Mouse (Mus musculus) limb, embryonic 14.5 days (tissue): ENCODE measurements around the gene Ldb3. TPM values are rescaled to one million over a fixed set of nuclear protein-coding genes. Genes with fewer than 3 reads are reported as not detected.

Experiments used
- ATAC-seq: fragments of 200-750 bp; cut with Nextera tagmentation; 2 replicates; pipeline ENCODE4 v1.8.0; 2017; ENCODE audit warnings: low read depth, moderate number of reproducible peaks, moderate TSS enrichment; ENCODE audit not compliant: low FRiP score
- DNase-seq: peaks from one replicate; pipeline ENCODE4 v3.0.0-alpha.2; 2015; ENCODE audit warnings: low spot score
- H3K27ac ChIP-seq: fragments of 300-500 bp; sonication (generic); replicated peaks from 2 replicates; pipeline ENCODE4 v1.5.1; 2014; ENCODE audit warnings: low read depth, mild to moderate bottlenecking, low read length, moderate library complexity, mixed read lengths
- H3K27me3 ChIP-seq: fragments of 300-500 bp; sonication (generic); 2 replicates; pipeline ENCODE4 v1.6.1; 2014; ENCODE audit warnings: low read length, mixed read lengths; ENCODE audit not compliant: control insufficient read depth, insufficient read depth
- H3K36me3 ChIP-seq: fragments of 300-500 bp; sonication (generic); 2 replicates; pipeline ENCODE4 v1.6.1; 2014; ENCODE audit warnings: mild to moderate bottlenecking, low read length, moderate library complexity, mixed read lengths; ENCODE audit not compliant: control insufficient read depth, insufficient read depth
- H3K4me1 ChIP-seq: fragments of 300-500 bp; sonication (generic); 2 replicates; pipeline ENCODE4 v1.6.1; 2014; ENCODE audit warnings: antibody characterized with exemption, low read length, mixed read lengths; ENCODE audit not compliant: control insufficient read depth, insufficient read depth
- H3K4me2 ChIP-seq: fragments of 300-500 bp; sonication (generic); replicated peaks from 2 replicates; pipeline ENCODE4 v1.6.1; 2014; ENCODE audit warnings: low read depth, mild to moderate bottlenecking, low read length, moderate library complexity; ENCODE audit not compliant: severe bottlenecking
- H3K4me3 ChIP-seq: fragments of 300-500 bp; sonication (generic); replicated peaks from 2 replicates; pipeline ENCODE4 v1.5.1; 2014; ENCODE audit warnings: low read length
- H3K9ac ChIP-seq: fragments of 300-500 bp; sonication (generic); 2 replicates; pipeline ENCODE4 v1.6.1; 2014; ENCODE audit warnings: mild to moderate bottlenecking, low read depth, low read length, moderate library complexity; ENCODE audit not compliant: severe bottlenecking
- H3K9me3 ChIP-seq: fragments of 300-500 bp; sonication (generic); 2 replicates; pipeline ENCODE4 v1.6.1; 2016; ENCODE audit warnings: low read length; ENCODE audit not compliant: control insufficient read depth
- POLR2A ChIP-seq: fragments of 200-500 bp; IDR thresholded peaks from 2 replicates; pipeline ENCODE4 v1.8.0; 2012; ENCODE audit warnings: inconsistent platforms, mild to moderate bottlenecking, moderate library complexity, borderline replicate concordance; ENCODE audit not compliant: insufficient read depth, insufficient read length; ENCODE audit errors: extremely low read depth
- WGBS: fragments of 180-500 bp; shearing (Covaris S2); extraction: QIAGEN DNeasy Blood & Tissue Kit; methylation state at CpG from one replicate; pipeline ENCODE4 v1.1.7; 2014; 5-methylcytosine and 5-hydroxymethylcytosine counted together
- polyA plus RNA-seq, 2 experiments: library from polyadenylated mRNA; depleted of rRNA in 1 of 2; stranded (reverse) in 1 of 2; unstranded in 1 of 2; fragments of >200 nt; fragmentation: Nextera tagmentation in 1 of 2; extraction: Ambion mirVana in 1 of 2; gene quantifications; 2 replicates each; pipeline versions ENCODE4 v1.2.1 to v1.2.3; 2012 to 2014

The Ldb3 gene
- polyA plus RNA-seq, 2 experiments: 26.6 to 37.7 TPM

DNA sequence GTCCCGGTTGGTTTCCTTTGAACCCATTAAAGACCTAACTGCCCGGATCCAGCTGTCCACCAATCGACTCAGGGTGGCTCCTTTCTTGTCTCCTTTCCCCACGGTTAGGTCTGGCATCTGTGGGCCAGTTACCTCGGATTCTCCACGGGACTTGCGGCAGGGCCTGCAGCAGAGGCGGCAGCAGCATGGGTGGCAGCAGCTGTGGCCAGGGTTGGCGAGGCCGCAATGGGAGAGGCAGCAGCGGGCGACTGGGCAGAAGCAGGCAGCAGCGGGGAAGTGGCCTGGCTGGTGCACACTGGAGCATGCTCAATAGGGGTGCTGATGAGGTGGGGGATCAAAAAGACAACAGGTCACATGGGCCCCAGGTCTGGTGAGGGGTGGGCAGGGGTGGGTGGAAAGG, 33.3 kb downstream of the Ldb3 start:
- DNase-seq (no peak), ATAC-seq (no peak)
- H3K4me3 ChIP-seq: no peak overlapping the region
- no peaks in the 10 kb centered on the region for H3K27me3 ChIP-seq
- no peak for TF ChIP-seq POLR2A
- H3K4me2 ChIP-seq: no peak overlapping the region
- H3K4me1 ChIP-seq: peaks cover 3% of the 10 kb centered on the region; the same call in 1 of the 2 replicates
- no peaks in the 10 kb centered on the region for H3K9me3 ChIP-seq
- WGBS: 60% methylated on average over 13 of the region's 13 CpGs
- no peak overlapping the region for H3K9ac ChIP-seq
- H3K36me3 ChIP-seq: no peaks in the 10 kb centered on the region
- H3K27ac ChIP-seq: no peak overlapping the region

DNA sequence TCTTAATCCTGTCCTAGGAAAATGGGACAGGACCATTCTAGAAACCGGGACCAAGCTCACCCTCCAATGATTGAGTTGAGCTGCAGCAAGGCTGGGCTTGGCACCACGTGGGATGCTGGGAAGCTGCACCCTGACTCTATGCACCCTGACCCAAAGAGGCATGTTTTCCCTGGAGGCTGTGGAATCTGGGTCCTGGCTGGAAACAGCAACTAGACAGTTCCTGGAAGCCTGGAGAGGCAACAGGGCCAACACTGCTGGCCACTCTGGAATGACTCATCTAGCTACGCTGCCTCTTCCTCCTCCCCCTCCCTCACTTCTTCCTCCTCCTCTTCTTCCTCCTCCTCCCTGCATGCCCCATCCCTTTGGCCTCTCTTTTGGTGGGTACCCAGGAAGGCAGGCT, 34.4 kb downstream of the Ldb3 start:
- TF ChIP-seq POLR2A: no peak
- Histone ChIP-seq H3K9me3 (no peaks in the 10 kb centered on the region), H3K4me1 (peaks cover 3% of the 10 kb centered on the region; the same call in 1 of the 2 replicates), H3K4me3 (no peak overlapping the region), H3K27me3 (no peaks in the 10 kb centered on the region), H3K4me2 (no peak overlapping the region), H3K27ac (no peak overlapping the region), H3K9ac (no peak overlapping the region), H3K36me3 (no peaks in the 10 kb centered on the region)
- WGBS: 63% methylated on average over 3 of the region's 3 CpGs
- ATAC-seq (no peak), DNase-seq (no peak)

- no peak overlapping the region for H3K4me3 ChIP-seq
- H3K36me3 ChIP-seq: no peaks in the 10 kb centered on the region
- no peak overlapping the region for H3K27ac ChIP-seq
- TF ChIP-seq POLR2A: no peak
- no peaks in the 10 kb centered on the region for H3K27me3 ChIP-seq
- ATAC-seq (no peak), DNase-seq (no peak)
- no peaks in the 10 kb centered on the region for H3K9me3 ChIP-seq
- no peak overlapping the region for H3K4me2 ChIP-seq
- WGBS: 90% methylated on average over 6 of the region's 6 CpGs
- H3K9ac ChIP-seq: no peak overlapping the region
- H3K4me1 ChIP-seq: peaks cover 2% of the 10 kb centered on the region; the same call in 1 of the 2 replicates
Observed at GRCm38 (mm10) chr14:34553470-34553869, 35.0 kb downstream of the Ldb3 start.

DNA sequence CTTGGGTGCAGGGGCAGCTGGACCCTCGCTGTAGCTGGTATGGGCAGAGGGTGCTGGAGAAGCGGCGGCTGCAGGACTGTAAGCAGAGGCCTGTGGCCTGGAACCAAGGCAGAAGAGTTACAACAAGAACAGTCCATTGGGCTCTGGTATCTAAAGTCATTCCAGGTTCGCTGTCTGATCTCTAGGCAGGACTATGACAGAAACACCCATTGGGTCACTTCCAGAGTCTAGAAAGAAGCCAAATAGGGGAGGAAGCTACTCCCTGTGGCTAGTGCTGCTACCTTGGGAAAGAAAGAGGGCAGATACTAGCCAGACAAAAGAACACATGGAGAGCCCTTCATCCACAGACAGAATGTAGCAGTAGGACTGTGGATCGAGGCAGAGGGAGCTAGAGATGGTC, 36.3 kb downstream of the Ldb3 start:
- H3K4me1 ChIP-seq: 0 out of 2 replicates have a peak, but pooled peaks cover 5% of the 10 kb centered on the region
- WGBS: 89% methylated on average over 5 of the region's 5 CpGs
- H3K9ac ChIP-seq: no peak overlapping the region
- H3K9me3 ChIP-seq: no peaks in the 10 kb centered on the region
- ATAC-seq (no peak), DNase-seq (no peak)
- no peaks in the 10 kb centered on the region for H3K27me3 ChIP-seq
- no peak overlapping the region for H3K4me3 ChIP-seq
- no peak for TF ChIP-seq POLR2A
- no peak overlapping the region for H3K4me2 ChIP-seq
- H3K27ac ChIP-seq: no peak overlapping the region
- H3K36me3 ChIP-seq: no peaks in the 10 kb centered on the region

GRCm38 (mm10) chr14:34549004-34549671, 39.3 kb downstream of the Ldb3 start:
- peak overlapping the region; percentile 53 for H3K4me3 ChIP-seq
- under 1% methylated on average over 52 of the region's 55 CpGs for WGBS
- 0 out of 2 replicates have a peak, but pooled peaks have one; percentile 21 for TF ChIP-seq POLR2A
- no peaks in the 10 kb centered on the region for H3K36me3 ChIP-seq
- peak; percentile 89 for ATAC-seq
- peak overlapping the region; percentile 79 for H3K27ac ChIP-seq
- H3K4me2 ChIP-seq: peak overlapping the region; percentile 55
- H3K9me3 ChIP-seq: no peaks in the 10 kb centered on the region
- H3K27me3 ChIP-seq: no peaks in the 10 kb centered on the region
- H3K4me1 ChIP-seq: 0 out of 2 replicates have a peak, but pooled peaks cover 5% of the 10 kb centered on the region
- peak overlapping the region; percentile 70 for H3K9ac ChIP-seq
- DNase-seq: peak; percentile 89
